Mouse (Mus musculus) bone marrow macrophage, adult 2 months (primary cell): ENCODE measurements around the gene Moap1.

ENCODE experiments used
- CTCF ChIP-seq: IDR thresholded peaks from 2 replicates; pipeline ENCODE4 v1.5.1; 2012; ENCODE audit warnings: low read depth, mild to moderate bottlenecking, low read length, moderate library complexity
- POLR2A ChIP-seq: IDR thresholded peaks from 2 replicates; pipeline ENCODE4 v1.6.1; 2012; ENCODE audit warnings: mild to moderate bottlenecking, low read depth, low read length, borderline replicate concordance

DNA sequence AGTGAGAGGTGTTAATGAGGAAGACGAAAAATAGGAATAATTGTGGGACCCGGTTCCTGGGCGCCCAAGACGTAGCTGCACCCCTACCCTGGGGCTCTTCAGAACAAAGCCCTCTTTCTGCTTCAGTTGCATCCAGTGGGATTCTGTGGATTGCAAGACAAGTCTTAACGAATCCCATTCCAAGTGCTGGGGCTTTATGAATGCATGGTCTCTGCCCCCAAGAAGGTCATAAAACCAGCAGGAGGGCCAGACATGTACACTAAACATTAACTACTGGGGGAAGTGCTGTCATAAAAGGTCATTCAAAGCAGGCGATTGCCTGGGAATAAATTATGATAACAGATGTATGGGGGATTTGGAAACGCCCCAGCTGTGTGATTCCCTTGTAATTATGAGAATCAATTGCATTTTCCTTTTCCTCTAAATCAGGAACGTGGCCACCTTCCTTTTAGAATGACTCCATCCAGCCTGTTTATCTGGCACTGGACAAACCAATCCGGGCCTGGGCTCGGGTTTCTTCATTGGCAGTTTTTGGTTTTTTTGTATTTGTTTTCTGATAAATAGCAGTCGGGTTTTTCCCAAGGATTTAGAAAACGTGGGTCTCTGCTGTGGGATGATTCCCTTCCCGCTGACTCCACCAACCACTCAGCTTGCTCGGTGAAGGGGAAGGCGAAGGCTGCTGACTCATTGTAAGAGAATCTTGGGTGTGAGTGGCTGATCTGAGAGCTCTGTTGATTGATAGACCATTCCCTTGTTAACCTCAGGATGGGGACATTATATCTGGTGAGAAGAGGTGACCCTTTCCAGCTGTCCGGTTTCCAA lies 12.5 kb downstream of the Moap1 start:
- TF ChIP-seq CTCF (no peak), POLR2A (no peak)
